Mouse (Mus musculus): Measurements from ENCODE around the gene Srrm4. TPM values are rescaled to one million over a fixed set of nuclear protein-coding genes. Genes with fewer than 3 reads are reported as not detected.

Srrm4 gene
- total RNA-seq, 1 experiment, result 0.22 TPM

GRCm38 (mm10) chr5:116501342-116501741 is 90.3 kb downstream of the Srrm4 start:
- H3K4me3 ChIP-seq (ENCODE audit: insufficient read depth in 1 of 2, low read depth in 1 of 2, low read length in 2 of 2, poor library complexity in 1 of 2, severe bottlenecking in 1 of 2), result no peak overlapping the region
- DNase-seq (ENCODE audit: low read depth, low spot score), result no peak

GRCm38 (mm10) chr5:116498880-116499640 is 92.6 kb downstream of the Srrm4 start:
- no peaks in the 10 kb centered on the region for H3K9me3 ChIP-seq (ENCODE audit: control insufficient read depth, insufficient read depth, low read depth, low read length)
- H3K4me1 ChIP-seq (ENCODE audit: control insufficient read depth in 2 of 2, insufficient read depth in 2 of 2, low read length in 2 of 2, poor library complexity in 1 of 2), result peaks cover 5 to 10% of the 10 kb centered on the region in 2 experiments
- no peak overlapping the region for H3K27ac ChIP-seq (ENCODE audit: insufficient read depth, low read depth, low read length, poor library complexity, severe bottlenecking)
- H3K4me3 ChIP-seq (ENCODE audit: insufficient read depth in 1 of 2, low read depth in 1 of 2, low read length in 2 of 2, poor library complexity in 1 of 2, severe bottlenecking in 1 of 2), result no peak overlapping the region
- TF ChIP-seq HCFC1 (IDR thresholded peaks at IDR 0.05; ENCODE audit: borderline replicate concordance, insufficient read depth, low read length), result no peak
- no peak for TF ChIP-seq CHD2 (IDR thresholded peaks at IDR 0.05; ENCODE audit: low read depth, low read length)
- no peak overlapping the region for H3K9ac ChIP-seq (ENCODE audit: insufficient read depth, low read depth, low read length, poor library complexity, severe bottlenecking)
- no peaks in the 10 kb centered on the region for H3K36me3 ChIP-seq (ENCODE audit: control insufficient read depth, insufficient read depth, low read length, poor library complexity, severe bottlenecking)
- DNase-seq (ENCODE audit: low read depth, low spot score), result no peak
- in situ Hi-C loops (cut with MboI; ENCODE audit: low sequenced_read_pairs in 2 of 2, unreplicated experiment in 2 of 2), result no loop called here

More at GRCm38 (mm10) chr5:116501342-116501741, 90.3 kb downstream of the Srrm4 start:
- no peaks in the 10 kb centered on the region for H3K9me3 ChIP-seq (ENCODE audit: control insufficient read depth, insufficient read depth, low read depth, low read length)
- no peak overlapping the region for H3K9ac ChIP-seq (ENCODE audit: insufficient read depth, low read depth, low read length, poor library complexity, severe bottlenecking)
- TF ChIP-seq MAFK (IDR thresholded peaks at IDR 0.05; ENCODE audit: insufficient read depth, low read depth, low read length), result no peak
- TF ChIP-seq HCFC1 (IDR thresholded peaks at IDR 0.05; ENCODE audit: borderline replicate concordance, insufficient read depth, low read length), result no peak
- no peak for TF ChIP-seq ZC3H11A (IDR thresholded peaks at IDR 0.05; ENCODE audit: borderline replicate concordance, low read depth, low read length)
- no peak for TF ChIP-seq CHD2 (IDR thresholded peaks at IDR 0.05; ENCODE audit: low read depth, low read length)
- no peak for TF ChIP-seq ZNF384 (IDR thresholded peaks at IDR 0.05; ENCODE audit: low read depth, low read length)
- peaks cover 5 to 8% of the 10 kb centered on the region in 2 experiments for H3K4me1 ChIP-seq (ENCODE audit: control insufficient read depth in 2 of 2, insufficient read depth in 2 of 2, low read length in 2 of 2, poor library complexity in 1 of 2)
- in situ Hi-C loops (cut with MboI; ENCODE audit: low sequenced_read_pairs in 2 of 2, unreplicated experiment in 2 of 2), result no loop called here
- H3K36me3 ChIP-seq (ENCODE audit: control insufficient read depth, insufficient read depth, low read length, poor library complexity, severe bottlenecking), result no peaks in the 10 kb centered on the region
- no peak overlapping the region for H3K27ac ChIP-seq (ENCODE audit: insufficient read depth, low read depth, low read length, poor library complexity, severe bottlenecking)

GRCm38 (mm10) chr5:116497866-116498265 is 93.8 kb downstream of the Srrm4 start:
- TF ChIP-seq ZNF384 (IDR thresholded peaks at IDR 0.05; ENCODE audit: low read depth, low read length) (no peak), ZC3H11A (IDR thresholded peaks at IDR 0.05; ENCODE audit: borderline replicate concordance, low read depth, low read length) (no peak), MAFK (IDR thresholded peaks at IDR 0.05; ENCODE audit: insufficient read depth, low read depth, low read length) (no peak), HCFC1 (IDR thresholded peaks at IDR 0.05; ENCODE audit: borderline replicate concordance, insufficient read depth, low read length) (no peak), CHD2 (IDR thresholded peaks at IDR 0.05; ENCODE audit: low read depth, low read length) (no peak)
- in situ Hi-C loops (cut with MboI; ENCODE audit: low sequenced_read_pairs in 2 of 2, unreplicated experiment in 2 of 2), result no loop called here
- no peak for DNase-seq (ENCODE audit: low read depth, low spot score)
- Histone ChIP-seq H3K4me3 (ENCODE audit: insufficient read depth in 1 of 2, low read depth in 1 of 2, low read length in 2 of 2, poor library complexity in 1 of 2, severe bottlenecking in 1 of 2) (no peak overlapping the region), H3K9me3 (ENCODE audit: control insufficient read depth, insufficient read depth, low read depth, low read length) (no peaks in the 10 kb centered on the region), H3K27ac (ENCODE audit: insufficient read depth, low read depth, low read length, poor library complexity, severe bottlenecking) (no peak overlapping the region), H3K4me1 (ENCODE audit: control insufficient read depth in 2 of 2, insufficient read depth in 2 of 2, low read length in 2 of 2, poor library complexity in 1 of 2) (peaks cover 5 to 10% of the 10 kb centered on the region in 2 experiments), H3K36me3 (ENCODE audit: control insufficient read depth, insufficient read depth, low read length, poor library complexity, severe bottlenecking) (no peaks in the 10 kb centered on the region), H3K9ac (ENCODE audit: insufficient read depth, low read depth, low read length, poor library complexity, severe bottlenecking) (no peak overlapping the region)

- H3K9me3 ChIP-seq (ENCODE audit: control insufficient read depth, insufficient read depth, low read depth, low read length), result no peaks in the 10 kb centered on the region
- in situ Hi-C loops (cut with MboI; ENCODE audit: low sequenced_read_pairs in 2 of 2, unreplicated experiment in 2 of 2), result no loop called here
- H3K9ac ChIP-seq (ENCODE audit: insufficient read depth, low read depth, low read length, poor library complexity, severe bottlenecking), result no peak overlapping the region
- no peak overlapping the region for H3K4me3 ChIP-seq (ENCODE audit: insufficient read depth in 1 of 2, low read depth in 1 of 2, low read length in 2 of 2, poor library complexity in 1 of 2, severe bottlenecking in 1 of 2)
- no peaks in the 10 kb centered on the region for H3K36me3 ChIP-seq (ENCODE audit: control insufficient read depth, insufficient read depth, low read length, poor library complexity, severe bottlenecking)
- TF ChIP-seq ZC3H11A (IDR thresholded peaks at IDR 0.05; ENCODE audit: borderline replicate concordance, low read depth, low read length), result no peak
- TF ChIP-seq ZNF384 (IDR thresholded peaks at IDR 0.05; ENCODE audit: low read depth, low read length), result no peak
- no peak for TF ChIP-seq CHD2 (IDR thresholded peaks at IDR 0.05; ENCODE audit: low read depth, low read length)
- no peak for TF ChIP-seq MAFK (IDR thresholded peaks at IDR 0.05; ENCODE audit: insufficient read depth, low read depth, low read length)
- no peak for TF ChIP-seq HCFC1 (IDR thresholded peaks at IDR 0.05; ENCODE audit: borderline replicate concordance, insufficient read depth, low read length)
- no peak overlapping the region for H3K27ac ChIP-seq (ENCODE audit: insufficient read depth, low read depth, low read length, poor library complexity, severe bottlenecking)
- peak; percentile 34 for DNase-seq (ENCODE audit: low read depth, low spot score)
- peaks cover 5 to 10% of the 10 kb centered on the region in 2 experiments for H3K4me1 ChIP-seq (ENCODE audit: control insufficient read depth in 2 of 2, insufficient read depth in 2 of 2, low read length in 2 of 2, poor library complexity in 1 of 2)
Observed at GRCm38 (mm10) chr5:116497205-116497604, 94.4 kb downstream of the Srrm4 start.
